In the genomic region with DNA sequence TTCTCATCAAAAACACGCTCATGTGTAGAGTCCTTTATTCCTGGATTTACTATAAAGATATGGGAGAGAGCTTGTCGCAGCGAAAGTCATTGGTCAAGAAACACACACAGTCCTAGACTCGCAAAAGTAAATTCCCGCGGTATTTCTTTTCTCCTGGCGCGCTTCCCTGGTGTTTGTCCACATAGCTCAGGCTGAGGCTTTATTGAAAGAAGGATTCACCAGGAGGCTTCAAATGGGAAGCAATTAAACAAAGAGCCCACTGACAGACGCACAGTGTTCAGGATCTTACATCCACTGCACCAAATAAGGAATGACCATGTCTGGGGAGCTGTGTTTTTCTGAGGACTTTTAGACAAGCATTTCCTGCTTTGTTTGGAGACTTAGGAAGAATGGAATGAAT, we compare ENCODE assay signal across 8 mouse cellular contexts.
DNase-seq lines count a peak whose midpoint lies in the region; ATAC-seq and TF ChIP-seq lines count a peak whose summit lies in the region.

No protein-coding gene starts in this region.

- H3K27me3 ChIP-seq in lung, embryonic 15.5 days: no peaks in the 10 kb centered on the region
- H3K27me3 ChIP-seq in kidney, embryonic 14.5 days (ENCODE audit: control insufficient read depth, insufficient read depth, low read length): no peaks in the 10 kb centered on the region
- H3K27me3 ChIP-seq in neural tube, embryonic 11.5 days (ENCODE audit: control insufficient read depth, insufficient read depth, low read length): no peaks in the 10 kb centered on the region

- DNase-seq in lung, adult 2 months: no peak
- peak; percentile 29 to 61 for DNase-seq in heart, adult 18-20 months
- peak; percentile 23 for DNase-seq in neural tube, embryonic 11.5 days (ENCODE audit: low spot score)
- no peak for DNase-seq in left cerebral cortex, adult 8-10 months (ENCODE audit: low spot score in 2 of 2)
- DNase-seq in cerebellum, postnatal 25 days: no peak
- no peak for DNase-seq in cerebellum, postnatal 36 days

- TF ChIP-seq POLR2A in lung, adult 2 months (IDR thresholded peaks at IDR 0.05; ENCODE audit: borderline replicate concordance, extremely low read depth, low read depth, low read length): no peak

- peaks cover 13% of the 10 kb centered on the region; the same call in 1 of the 2 replicates for H3K4me1 ChIP-seq in lung, embryonic 15.5 days
- H3K4me1 ChIP-seq in lung, adult 2 months (ENCODE audit: control insufficient read depth, insufficient read depth, low read length): no peaks in the 10 kb centered on the region; the same call in 1 of the 2 replicates
- no peaks in the 10 kb centered on the region for H3K4me1 ChIP-seq in kidney, embryonic 14.5 days (ENCODE audit: control insufficient read depth, insufficient read depth, low read length)
- no peaks in the 10 kb centered on the region; the same call in 1 of the 2 replicates for H3K4me1 ChIP-seq in neural tube, embryonic 11.5 days (ENCODE audit: control insufficient read depth, insufficient read depth, low read length)

- 38% methylated on average over 9 of the region's 9 CpGs for WGBS in lung, embryonic 15.5 days
- 53% methylated on average over 9 of the region's 9 CpGs for WGBS in lung, adult 2 months
- 50% methylated on average over 9 of the region's 9 CpGs for WGBS in kidney, embryonic 14.5 days
- 56% methylated on average over 9 of the region's 9 CpGs for WGBS in neural tube, embryonic 11.5 days

- no peak overlapping the region for H3K9ac ChIP-seq in lung, embryonic 15.5 days
- no peak overlapping the region for H3K9ac ChIP-seq in kidney, embryonic 14.5 days (ENCODE audit: low read depth, low read length)
- no peak overlapping the region for H3K9ac ChIP-seq in neural tube, embryonic 11.5 days (ENCODE audit: low read length)

- no peak overlapping the region for H3K27ac ChIP-seq in lung, embryonic 15.5 days
- H3K27ac ChIP-seq in kidney, embryonic 14.5 days (ENCODE audit: low read depth, low read length): peak overlapping the region; percentile 53; the same call in 1 of the 2 replicates
- no peak overlapping the region for H3K27ac ChIP-seq in neural tube, embryonic 11.5 days (ENCODE audit: low read depth, low read length)

- H3K9me3 ChIP-seq in lung, embryonic 15.5 days: no peaks in the 10 kb centered on the region
- no peaks in the 10 kb centered on the region for H3K9me3 ChIP-seq in kidney, embryonic 14.5 days (ENCODE audit: control insufficient read depth, low read length)
- no peaks in the 10 kb centered on the region for H3K9me3 ChIP-seq in neural tube, embryonic 11.5 days (ENCODE audit: control insufficient read depth, low read length)

- no peak for TF ChIP-seq CTCF in lung, adult 2 months (IDR thresholded peaks at IDR 0.05; ENCODE audit: insufficient read depth, low read length)

- peak; percentile 39; the same call in 1 of the 2 replicates for ATAC-seq in lung, embryonic 15.5 days (ENCODE audit: borderline replicate concordance, extremely low read depth, low FRiP score, low TSS enrichment)
- ATAC-seq in kidney, embryonic 14.5 days (ENCODE audit: low FRiP score, low TSS enrichment): peak; percentile 56; the same call in 1 of the 2 replicates
- ATAC-seq in neural tube, embryonic 11.5 days (ENCODE audit: insufficient read depth, low FRiP score, low TSS enrichment): 0 out of 2 replicates have a peak, but pooled peaks have one; percentile 23

- no peak overlapping the region for H3K4me3 ChIP-seq in lung, embryonic 15.5 days
- no peak overlapping the region for H3K4me3 ChIP-seq in lung, adult 2 months (replicated peaks; ENCODE audit: extremely low read depth, low read depth, low read length)
- no peak overlapping the region for H3K4me3 ChIP-seq in kidney, embryonic 14.5 days (ENCODE audit: low read length)
- H3K4me3 ChIP-seq in neural tube, embryonic 11.5 days (ENCODE audit: low read depth, low read length): no peak overlapping the region

- H3K36me3 ChIP-seq in lung, embryonic 15.5 days: no peaks in the 10 kb centered on the region
- no peaks in the 10 kb centered on the region for H3K36me3 ChIP-seq in kidney, embryonic 14.5 days (ENCODE audit: control insufficient read depth, insufficient read depth, low read length)
- no peaks in the 10 kb centered on the region for H3K36me3 ChIP-seq in neural tube, embryonic 11.5 days (ENCODE audit: control insufficient read depth, insufficient read depth, low read length)

- H3K4me2 ChIP-seq in lung, embryonic 15.5 days: peak overlapping the region; percentile 42
- peak overlapping the region; percentile 16; the same call in 1 of the 2 replicates for H3K4me2 ChIP-seq in kidney, embryonic 14.5 days (replicated peaks; ENCODE audit: low read depth, low read length)
- H3K4me2 ChIP-seq in neural tube, embryonic 11.5 days (ENCODE audit: low read depth): no peak overlapping the region

Comparison
In these comparisons a context has a peak if more than half of its experiments do, and no peak if none do; other contexts are left out.
1. DNase-seq: peak in heart, adult 18-20 months (2 of 2) and neural tube, embryonic 11.5 days (single experiment); none in lung, adult 2 months (single experiment), left cerebral cortex, adult 8-10 months (0 of 2), cerebellum, postnatal 25 days (0 of 2) and cerebellum, postnatal 36 days (0 of 2).
2. Peak in every context shown above with its lines, with median percentiles within 50 percentile points of each other: ATAC-seq.